Mouse (Mus musculus) liver, embryonic 11.5 days (tissue): ENCODE measurements around the gene Mthfr. TPM values are rescaled to one million over a fixed set of nuclear protein-coding genes. Genes with fewer than 3 reads are reported as not detected.

Source experiments
- ATAC-seq: fragments of 200-750 bp; cut with Nextera tagmentation; replicated peaks from 2 replicates; pipeline ENCODE4 v1.8.0; 2017; ENCODE audit warnings: moderate number of reproducible peaks, mild to moderate bottlenecking, moderate TSS enrichment, moderate library complexity; ENCODE audit not compliant: low FRiP score
- DNase-seq: peaks from one replicate; pipeline ENCODE4 v3.0.0-alpha.2; 2017; ENCODE audit warnings: low spot score
- H3K27ac ChIP-seq: fragments of 300-500 bp; sonication (generic); 2 replicates; pipeline ENCODE4 v1.5.1; 2014; ENCODE audit warnings: mild to moderate bottlenecking, low read depth, low read length, control low read depth
- H3K27me3 ChIP-seq: fragments of 300-500 bp; sonication (generic); replicated peaks from 2 replicates; pipeline ENCODE4 v1.6.1; 2014; ENCODE audit warnings: low read length, mixed read lengths; ENCODE audit not compliant: control insufficient read depth, insufficient read depth
- H3K36me3 ChIP-seq: fragments of 300-500 bp; sonication (generic); 2 replicates; pipeline ENCODE4 v1.6.1; 2014; ENCODE audit warnings: mild to moderate bottlenecking, low read length, moderate library complexity, mixed read lengths; ENCODE audit not compliant: control insufficient read depth, insufficient read depth
- H3K4me1 ChIP-seq: fragments of 300-500 bp; sonication (generic); replicated peaks from 2 replicates; pipeline ENCODE4 v1.6.1; 2014; ENCODE audit warnings: low read length, mixed read lengths; ENCODE audit not compliant: control insufficient read depth, insufficient read depth
- H3K4me2 ChIP-seq: fragments of 300-500 bp; sonication (generic); 2 replicates; pipeline ENCODE4 v1.6.1; 2014; ENCODE audit warnings: mild to moderate bottlenecking, control low read depth, moderate library complexity
- H3K4me3 ChIP-seq: fragments of 300-500 bp; sonication (generic); 2 replicates; pipeline ENCODE4 v1.5.1; 2014; ENCODE audit warnings: low read depth, low read length, control low read depth
- H3K9ac ChIP-seq: fragments of 300-500 bp; sonication (generic); 2 replicates; pipeline ENCODE4 v1.6.1; 2014; ENCODE audit warnings: low read depth, low read length, control low read depth
- H3K9me3 ChIP-seq: fragments of 300-500 bp; sonication (generic); 2 replicates; pipeline ENCODE4 v1.6.1; 2016; ENCODE audit warnings: low read length, inconsistent platforms, mixed read lengths; ENCODE audit not compliant: control insufficient read depth
- WGBS: fragments of 180-500 bp; shearing (Covaris S2); extraction: QIAGEN DNeasy Blood & Tissue Kit; methylation state at CpG from one replicate; pipeline ENCODE4 v1.1.7; 2014; 5-methylcytosine and 5-hydroxymethylcytosine counted together
- polyA plus RNA-seq: library from polyadenylated mRNA; unstranded; fragments of >200 nt; fragmentation: Nextera tagmentation; extraction: Ambion mirVana; gene quantifications from 2 replicates; pipeline ENCODE4 v1.2.1, GENCODE M21; 2014

The Mthfr gene
- 15.5 and 16.1 TPM in 2 replicates for polyA plus RNA-seq

- Histone ChIP-seq H3K9ac (peak within 1 kb of the TSS; percentile 85), H3K4me3 (peak within 1 kb of the TSS; percentile 61), H3K36me3 (no peaks in the 10 kb centered on the region), H3K27ac (peak within 1 kb of the TSS; percentile 89), H3K4me2 (peak within 1 kb of the TSS; percentile 96), H3K27me3 (no peaks in the 10 kb centered on the region), H3K9me3 (no peaks in the 10 kb centered on the region), H3K4me1 (peaks cover 46% of the 10 kb centered on the region)
- ATAC-seq: peak; percentile 96
- under 1% methylated on average over 54 of the region's 54 CpGs for WGBS
- peak; percentile 99 for DNase-seq
Observed at GRCm38 (mm10) chr4:148038600-148039253, at the start of gene Mthfr, which contains the start of gene Clcn6. Mthfr (plus strand) TSS chr4:148039077. Clcn6 (minus strand) TSS chr4:148038821.

- Histone ChIP-seq H3K4me1 (no peaks in the 10 kb centered on the region), H3K9me3 (no peaks in the 10 kb centered on the region), H3K27me3 (no peaks in the 10 kb centered on the region), H3K36me3 (no peaks in the 10 kb centered on the region), H3K4me3 (no peak overlapping the region), H3K4me2 (no peak overlapping the region), H3K27ac (no peak overlapping the region), H3K9ac (no peak overlapping the region)
- DNase-seq: no peak
- 52% methylated on average over 7 of the region's 7 CpGs for WGBS
- no peak for ATAC-seq
Observed at GRCm38 (mm10) chr4:147993571-147994095, 45.2 kb upstream of the Mthfr start.

- H3K4me2 ChIP-seq: no peak overlapping the region
- H3K27me3 ChIP-seq: no peaks in the 10 kb centered on the region
- H3K4me3 ChIP-seq: no peak overlapping the region
- 79% methylated on average over 3 of the region's 3 CpGs for WGBS
- ATAC-seq (no peak), DNase-seq (no peak)
- H3K9ac ChIP-seq: no peak overlapping the region
- H3K27ac ChIP-seq: no peak overlapping the region
- no peaks in the 10 kb centered on the region for H3K4me1 ChIP-seq
- H3K9me3 ChIP-seq: no peaks in the 10 kb centered on the region
- H3K36me3 ChIP-seq: no peaks in the 10 kb centered on the region
Observed at GRCm38 (mm10) chr4:147995311-147995710, 43.6 kb upstream of the Mthfr start.

GRCm38 (mm10) chr4:148000202-148000772 lies 38.6 kb upstream of the Mthfr start, which contains the start of gene Nppa:
Nppa (plus strand) TSS chr4:148000722.
- Histone ChIP-seq H3K9me3 (no peaks in the 10 kb centered on the region), H3K4me2 (no peak within 1 kb of the TSS), H3K27me3 (no peaks in the 10 kb centered on the region), H3K4me3 (no peak within 1 kb of the TSS), H3K36me3 (peaks cover 2% of the 10 kb centered on the region; the same call in 1 of the 2 replicates), H3K4me1 (no peaks in the 10 kb centered on the region), H3K27ac (no peak within 1 kb of the TSS), H3K9ac (no peak within 1 kb of the TSS)
- ATAC-seq (no peak), DNase-seq (no peak)
- 30% methylated on average over 12 of the region's 12 CpGs for WGBS

GRCm38 (mm10) chr4:148001013-148001789 lies 37.7 kb upstream of the Mthfr start:
- Histone ChIP-seq H3K9me3 (no peaks in the 10 kb centered on the region), H3K9ac (no peak overlapping the region), H3K27me3 (no peaks in the 10 kb centered on the region), H3K4me1 (no peaks in the 10 kb centered on the region), H3K4me3 (no peak overlapping the region), H3K36me3 (peaks cover 7% of the 10 kb centered on the region), H3K27ac (no peak overlapping the region), H3K4me2 (no peak overlapping the region)
- 79% methylated on average over 17 of the region's 17 CpGs for WGBS
- DNase-seq (no peak), ATAC-seq (no peak)

- H3K27me3 ChIP-seq: no peaks in the 10 kb centered on the region
- H3K9me3 ChIP-seq: no peaks in the 10 kb centered on the region
- no peak overlapping the region for H3K4me3 ChIP-seq
- peaks cover 13% of the 10 kb centered on the region for H3K36me3 ChIP-seq
- ATAC-seq: no peak
- no peak for DNase-seq
- no peak overlapping the region for H3K9ac ChIP-seq
- no peak overlapping the region for H3K4me2 ChIP-seq
- 44% methylated on average over 8 of the region's 8 CpGs for WGBS
- no peak overlapping the region for H3K27ac ChIP-seq
- H3K4me1 ChIP-seq: no peaks in the 10 kb centered on the region
Observed at GRCm38 (mm10) chr4:148001866-148002265, 37.0 kb upstream of the Mthfr start.

GRCm38 (mm10) chr4:148004361-148004760 lies 34.5 kb upstream of the Mthfr start:
- no peak overlapping the region for H3K9ac ChIP-seq
- H3K9me3 ChIP-seq: no peaks in the 10 kb centered on the region
- no peaks in the 10 kb centered on the region for H3K4me1 ChIP-seq
- DNase-seq: no peak
- no peak overlapping the region for H3K4me3 ChIP-seq
- H3K27me3 ChIP-seq: no peaks in the 10 kb centered on the region
- 89% methylated on average over 7 of the region's 7 CpGs for WGBS
- H3K36me3 ChIP-seq: peaks cover 17% of the 10 kb centered on the region
- no peak overlapping the region for H3K27ac ChIP-seq
- no peak for ATAC-seq
- H3K4me2 ChIP-seq: no peak overlapping the region

- Histone ChIP-seq H3K4me3 (no peak overlapping the region), H3K27ac (no peak overlapping the region), H3K9me3 (no peaks in the 10 kb centered on the region), H3K4me1 (no peaks in the 10 kb centered on the region), H3K36me3 (peaks cover 36% of the 10 kb centered on the region), H3K9ac (no peak overlapping the region), H3K4me2 (no peak overlapping the region), H3K27me3 (no peaks in the 10 kb centered on the region)
- WGBS: 80% methylated on average over 4 of the region's 4 CpGs
- ATAC-seq: 0 out of 2 replicates have a peak, but pooled peaks have one; percentile 5
- no peak for DNase-seq
Observed at GRCm38 (mm10) chr4:148008412-148008811, 30.5 kb upstream of the Mthfr start.
